ENCODE assay signal across 13 mouse cellular contexts in genomic region chr2:154774032-154774431, GRCm38 (mm10). TPM values are rescaled to one million over a fixed set of nuclear protein-coding genes. Genes with fewer than 3 reads are reported as not detected.
A peak's percentile ranks its signal among the peaks of the same experiment; 100 is the strongest.
DNase-seq lines count a peak whose midpoint lies in the region; TF ChIP-seq lines count a peak whose summit lies in the region.
"Had no signal": no experiment of that assay in that cellular context is flagged by ENCODE, and none has a peak within 500 bp of the region (broad histone marks: within the 10 kb centered on the region; RNA-seq: fewer than 3 reads in every experiment).

No protein-coding gene starts in this region.

- no peak overlapping the region for H3K27ac ChIP-seq in left cerebral cortex, adult 2 months
- no peak overlapping the region for H3K27ac ChIP-seq in limb, embryonic 10.5 days
- H3K27ac ChIP-seq: hindbrain, embryonic 14.5 days; lung, embryonic 15.5 days had no signal

- no peaks in the 10 kb centered on the region for H3K27me3 ChIP-seq in limb, embryonic 10.5 days (ENCODE audit: low read depth, poor library complexity, severe bottlenecking)
- H3K27me3 ChIP-seq: lung, embryonic 15.5 days had no signal

- DNase-seq in adrenal gland, postnatal 10 days, result peak; percentile 58
- DNase-seq in adrenal gland, adult 18-20 months (ENCODE audit: low spot score in 2 of 2), result no peak
- DNase-seq in left cerebral cortex, adult 2 months (ENCODE audit: extremely low spot score in 1 of 2, low spot score in 2 of 2), result no peak
- DNase-seq in left cerebral cortex, postnatal 36 days (ENCODE audit: low spot score in 2 of 2), result no peak
- DNase-seq in ES-CJ7 (ENCODE audit: low read depth, low spot score), result peak; percentile 72
- DNase-seq in limb, embryonic 10.5 days (ENCODE audit: low spot score), result peak; percentile 57
- DNase-seq in adipocyte (ENCODE audit: low spot score), result no peak
- DNase-seq in cerebellum, postnatal 36 days, result no peak

- no peaks in the 10 kb centered on the region for H3K36me3 ChIP-seq in limb, embryonic 10.5 days
- H3K36me3 ChIP-seq: lung, embryonic 15.5 days had no signal

- 87% methylated on average over 1 of the region's 1 CpGs for WGBS in limb, embryonic 10.5 days

- peak; percentile 29 for TF ChIP-seq CTCF in left cerebral cortex, adult 2 months (IDR thresholded peaks at IDR 0.05)

- H3K4me1 ChIP-seq in limb, embryonic 10.5 days, result no peaks in the 10 kb centered on the region
- H3K4me1 ChIP-seq: lung, embryonic 15.5 days had no signal

- no peaks in the 10 kb centered on the region for H3K9me3 ChIP-seq in limb, embryonic 10.5 days (replicated peaks)
- H3K9me3 ChIP-seq: lung, embryonic 15.5 days had no signal

- intact Hi-C loops in left cerebral cortex, adult 2 months (cut with DNase I), result no loop called here
- intact Hi-C loops in left cerebral cortex, postnatal 36 days (cut with DNase I), result no loop called here

- H3K4me3 ChIP-seq in left cerebral cortex, adult 2 months, result no peak overlapping the region
- H3K4me3 ChIP-seq in limb, embryonic 10.5 days, result no peak overlapping the region
- H3K4me3 ChIP-seq: lung, embryonic 15.5 days had no signal

RNA-seq across cellular contexts. Expression of gene Gm14214, which starts 4.2 kb away (rescaled TPM):
- total RNA-seq in adrenal gland, postnatal 10 days (2021), result not detected
- not detected for total RNA-seq in adrenal gland, adult 18-20 months (2021)
- not detected for total RNA-seq in left cerebral cortex, adult 2 months (2021)
- not detected for total RNA-seq in left cerebral cortex, postnatal 36 days (2021)
- not detected in 2 replicates for polyA plus RNA-seq in limb, embryonic 10.5 days (2016; fragmentation: Nextera tagmentation; extraction: Ambion mirVana)
- total RNA-seq: common myeloid progenitor, adult 5-6 weeks had no signal
- polyA plus RNA-seq: C2C12; hindbrain, embryonic 14.5 days; lung, embryonic 15.5 days; small intestine, adult 2 months had no signal

RNA-seq across cellular contexts. Expression of gene Raly, which starts 16.9 kb away (rescaled TPM):
- total RNA-seq in adrenal gland, postnatal 10 days (2021), result 100 to 1,000 TPM; 170 to 177 TPM
- total RNA-seq in adrenal gland, adult 18-20 months (2021), result 100 to 1,000 TPM; 190 to 194 TPM
- total RNA-seq in left cerebral cortex, adult 2 months (2021), result 100 to 1,000 TPM in 1 of 2 experiments, 10 to 100 TPM in 1; 93.2 to 101 TPM
- total RNA-seq in left cerebral cortex, postnatal 36 days (2021), result 100 to 1,000 TPM in 1 of 2 experiments, 10 to 100 TPM in 1; 99.7 to 112 TPM
- 55.0 and 61.9 TPM in 2 replicates for polyA plus RNA-seq in limb, embryonic 10.5 days (2016; fragmentation: Nextera tagmentation; extraction: Ambion mirVana)

RNA-seq across cellular contexts. Expression of gene a, which starts 17.2 kb away (rescaled TPM):
- total RNA-seq in adrenal gland, postnatal 10 days (2021), result not detected
- not detected for total RNA-seq in adrenal gland, adult 18-20 months (2021)
- total RNA-seq in left cerebral cortex, adult 2 months (2021), result not detected
- not detected for total RNA-seq in left cerebral cortex, postnatal 36 days (2021)
- polyA plus RNA-seq in limb, embryonic 10.5 days (2016; fragmentation: Nextera tagmentation; extraction: Ambion mirVana), result 32.5 and 45.1 TPM in 2 replicates
- total RNA-seq: common myeloid progenitor, adult 5-6 weeks had no signal
- polyA plus RNA-seq: C2C12; lung, embryonic 15.5 days had no signal

Comparison
In these comparisons a context has a peak if more than half of its experiments do, and no peak if none do; other contexts are left out.
1. DNase-seq: peak in adrenal gland, postnatal 10 days (single experiment), ES-CJ7 (single experiment) and limb, embryonic 10.5 days (single experiment); none in adrenal gland, adult 18-20 months (0 of 2), left cerebral cortex, adult 2 months (0 of 2), left cerebral cortex, postnatal 36 days (0 of 2), adipocyte (single experiment) and cerebellum, postnatal 36 days (0 of 2).